Mouse (Mus musculus) neural tube, embryonic 12.5 days (tissue): ENCODE data around the gene Zfp462. TPM values are rescaled to one million over a fixed set of nuclear protein-coding genes. Genes with fewer than 3 reads are reported as not detected.

ENCODE experiments used
- ATAC-seq: fragments of 200-750 bp; cut with Nextera tagmentation; 2 replicates; pipeline ENCODE4 v1.8.0; 2017; ENCODE audit warnings: low read depth, mild to moderate bottlenecking, moderate TSS enrichment, moderate library complexity; ENCODE audit not compliant: low FRiP score
- H3K27ac ChIP-seq: fragments of 300-500 bp; sonication (generic); 2 replicates; pipeline ENCODE4 v1.5.1; 2016
- H3K27me3 ChIP-seq: fragments of 300-500 bp; sonication (generic); replicated peaks from 2 replicates; pipeline ENCODE4 v1.6.1; 2016; ENCODE audit warnings: mild to moderate bottlenecking
- H3K36me3 ChIP-seq: fragments of 300-500 bp; sonication (generic); 2 replicates; pipeline ENCODE4 v1.6.1; 2016; ENCODE audit warnings: mild to moderate bottlenecking
- H3K4me1 ChIP-seq: fragments of 300-500 bp; sonication (generic); 2 replicates; pipeline ENCODE4 v1.6.1; 2016
- H3K4me2 ChIP-seq: fragments of 300-500 bp; sonication (generic); replicated peaks from 2 replicates; pipeline ENCODE4 v1.6.1; 2016; ENCODE audit warnings: mild to moderate bottlenecking
- H3K4me3 ChIP-seq: fragments of 300-500 bp; sonication (generic); 2 replicates; pipeline ENCODE4 v1.5.1; 2016
- H3K9ac ChIP-seq: fragments of 300-500 bp; sonication (generic); 2 replicates; pipeline ENCODE4 v1.6.1; 2016; ENCODE audit warnings: mild to moderate bottlenecking
- H3K9me3 ChIP-seq: fragments of 300-500 bp; sonication (generic); 2 replicates; pipeline ENCODE4 v1.6.1; 2016; ENCODE audit warnings: mild to moderate bottlenecking
- WGBS: fragments of 180-500 bp; shearing (Covaris S2); methylation state at CpG from one replicate; pipeline ENCODE4 v1.1.7; 2016; 5-methylcytosine and 5-hydroxymethylcytosine counted together
- polyA plus RNA-seq: library from polyadenylated mRNA; unstranded; fragments of >200 nt; fragmentation: Nextera tagmentation; extraction: Ambion mirVana; gene quantifications from 2 replicates; pipeline ENCODE4 v1.2.1, GENCODE M21; 2016

Gene Zfp462
- polyA plus RNA-seq, 1 experiment from 2014 or later: 14.9 TPM

DNA sequence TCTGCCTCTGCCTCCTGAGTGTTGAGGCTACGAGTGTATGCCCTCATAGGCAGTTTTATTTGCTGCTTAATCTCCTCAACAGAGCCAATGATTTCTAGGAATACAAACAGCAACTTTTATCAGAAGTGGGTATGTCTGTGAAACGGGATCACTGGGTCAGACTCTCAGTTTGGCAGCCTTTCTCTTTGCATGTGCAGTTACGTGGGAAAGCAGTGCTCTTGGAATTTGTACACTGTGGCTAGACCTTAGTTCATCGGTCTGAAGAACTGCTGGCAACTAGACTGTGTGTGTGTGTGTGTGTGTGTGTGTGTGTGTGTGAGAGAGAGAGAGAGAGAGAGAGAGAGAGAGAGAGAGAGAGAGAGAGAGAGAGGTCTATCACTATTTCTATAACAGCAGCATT is 15.9 kb downstream of the Zfp462 start:
- peaks cover 21% of the 10 kb centered on the region for H3K36me3 ChIP-seq

DNA sequence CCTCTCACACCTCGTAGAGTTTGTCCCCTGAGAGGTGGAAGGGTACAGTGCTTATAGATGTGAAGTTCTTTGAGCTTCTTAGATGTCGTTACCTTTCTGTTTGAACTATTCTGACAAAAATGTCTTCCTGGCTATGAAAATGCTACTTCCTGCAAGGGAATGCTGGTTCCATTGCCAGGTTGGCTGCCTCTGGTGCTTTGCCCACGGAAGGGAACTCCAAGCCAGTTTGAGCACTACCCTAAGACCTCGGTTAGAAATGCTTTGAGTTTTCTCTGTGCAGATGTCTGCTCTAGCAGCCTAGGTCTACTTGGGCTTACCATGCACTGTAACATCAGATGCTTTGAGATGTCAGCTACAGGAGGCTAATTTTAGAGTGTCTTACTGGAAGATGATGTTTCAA is 17.3 kb downstream of the Zfp462 start:
- Histone ChIP-seq H3K9me3 (no peaks in the 10 kb centered on the region), H3K4me3 (no peak overlapping the region), H3K9ac (no peak overlapping the region), H3K27me3 (no peaks in the 10 kb centered on the region), H3K4me1 (peaks cover 32% of the 10 kb centered on the region), H3K4me2 (no peak overlapping the region), H3K36me3 (peaks cover 21% of the 10 kb centered on the region; the same call in 1 of the 2 replicates), H3K27ac (no peak overlapping the region)
- WGBS: 90% methylated on average over 4 of the region's 4 CpGs
- no peak for ATAC-seq

More for the DNA sequence above, 15.9 kb downstream of the Zfp462 start:
- Histone ChIP-seq H3K4me3 (no peak overlapping the region), H3K4me2 (no peak overlapping the region), H3K4me1 (peaks cover 23% of the 10 kb centered on the region), H3K9ac (no peak overlapping the region), H3K9me3 (no peaks in the 10 kb centered on the region), H3K27ac (no peak overlapping the region), H3K27me3 (no peaks in the 10 kb centered on the region)
- no peak for ATAC-seq
- 94% methylated on average over 4 of the region's 4 CpGs for WGBS

DNA sequence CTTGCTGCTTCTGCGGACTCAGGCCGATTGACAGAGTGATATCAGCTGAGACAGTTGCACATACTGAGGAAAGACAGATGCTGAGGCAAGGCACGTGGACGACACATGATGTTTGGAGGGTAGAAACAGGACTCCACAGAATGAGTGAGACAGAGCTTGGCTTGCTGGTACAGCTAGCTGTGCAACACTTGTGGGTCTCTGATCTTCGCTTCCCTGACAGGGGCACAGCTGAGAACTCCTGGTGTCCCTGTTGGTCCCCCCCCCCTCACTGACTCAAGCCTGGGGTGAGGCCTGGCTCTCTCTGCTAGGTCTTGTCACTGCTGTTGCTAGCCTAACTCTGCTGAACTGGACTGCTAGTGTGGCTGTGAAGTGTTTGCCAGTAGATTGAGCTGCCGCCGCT is 18.7 kb downstream of the Zfp462 start:
- no peaks in the 10 kb centered on the region for H3K9me3 ChIP-seq
- no peak overlapping the region for H3K4me2 ChIP-seq
- H3K9ac ChIP-seq: no peak overlapping the region
- peaks cover 35% of the 10 kb centered on the region for H3K4me1 ChIP-seq
- ATAC-seq: no peak
- H3K4me3 ChIP-seq: no peak overlapping the region
- H3K36me3 ChIP-seq: peaks cover 23% of the 10 kb centered on the region; the same call in 1 of the 2 replicates
- no peak overlapping the region for H3K27ac ChIP-seq
- 85% methylated on average over 7 of the region's 7 CpGs for WGBS
- H3K27me3 ChIP-seq: no peaks in the 10 kb centered on the region

DNA sequence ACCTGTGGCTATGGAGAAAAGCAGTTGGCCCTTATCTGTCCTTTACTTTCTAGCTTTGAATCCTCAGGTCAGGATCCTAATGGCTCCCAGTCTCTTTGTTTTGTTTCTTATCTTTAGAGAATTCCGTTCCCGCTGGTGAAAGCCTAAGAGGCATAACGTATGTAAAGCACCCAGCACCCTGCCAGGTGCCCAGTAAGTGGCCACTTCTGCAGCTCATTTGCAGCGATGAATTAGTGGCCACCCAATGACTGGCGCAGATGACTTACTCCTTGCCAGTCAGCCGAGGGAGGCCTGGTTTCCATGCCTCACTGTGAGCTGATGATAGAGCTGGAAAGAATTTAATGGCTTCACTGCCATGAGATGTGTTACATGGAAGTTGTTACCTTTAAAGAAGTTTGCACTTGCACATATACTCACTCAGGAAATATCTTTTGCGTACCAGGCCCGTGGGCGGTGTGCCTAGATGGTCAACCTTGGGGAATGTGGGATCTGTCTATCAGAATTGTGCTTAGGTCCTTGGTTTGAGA is 20.4 kb downstream of the Zfp462 start:
- H3K4me1 ChIP-seq: peaks cover 38% of the 10 kb centered on the region
- no peak overlapping the region for H3K4me2 ChIP-seq
- no peak for ATAC-seq
- no peaks in the 10 kb centered on the region for H3K27me3 ChIP-seq
- 75% methylated on average over 9 of the region's 9 CpGs for WGBS
- H3K9me3 ChIP-seq: no peaks in the 10 kb centered on the region
- H3K4me3 ChIP-seq: no peak overlapping the region
- H3K36me3 ChIP-seq: peaks cover 17% of the 10 kb centered on the region; the same call in 1 of the 2 replicates
- no peak overlapping the region for H3K9ac ChIP-seq
- H3K27ac ChIP-seq: 0 out of 2 replicates have a peak overlapping the region, but pooled peaks have one; percentile 8

DNA sequence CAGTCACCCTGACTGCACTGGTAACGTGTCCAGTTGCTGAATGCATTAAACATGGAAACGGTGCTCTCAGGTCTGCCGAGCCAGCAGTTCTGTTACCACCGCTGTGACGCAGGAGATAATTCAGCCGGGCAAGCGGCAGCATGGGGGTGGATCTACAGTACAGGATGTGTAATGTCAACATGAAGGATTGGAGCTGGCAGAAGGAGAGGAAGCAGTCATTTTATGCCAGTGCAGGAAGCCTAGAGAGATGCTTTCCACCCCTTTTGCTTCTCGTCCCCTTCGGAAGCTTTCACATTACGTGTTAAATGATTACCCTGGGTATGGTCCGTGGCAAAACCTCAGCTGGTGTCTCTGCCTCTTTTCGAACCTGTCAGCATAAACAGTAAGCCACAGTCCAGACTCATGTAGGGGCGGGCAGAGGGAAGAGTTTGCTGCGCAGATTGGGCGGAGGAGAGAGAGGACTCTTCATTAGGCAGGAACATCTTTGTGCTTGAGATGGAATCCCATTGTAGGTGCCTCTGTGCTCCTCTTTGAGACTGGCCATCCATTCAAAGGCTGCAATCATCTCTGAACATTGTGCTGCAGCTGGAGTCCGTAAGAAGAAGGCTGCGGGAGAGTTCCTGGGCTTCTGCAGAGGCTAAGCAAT is 21.4 kb downstream of the Zfp462 start:
- Histone ChIP-seq H3K27me3 (no peaks in the 10 kb centered on the region), H3K9me3 (no peaks in the 10 kb centered on the region), H3K4me3 (no peak overlapping the region), H3K27ac (0 out of 2 replicates have a peak overlapping the region, but pooled peaks have one; percentile 15), H3K4me1 (peaks cover 39% of the 10 kb centered on the region), H3K9ac (no peak overlapping the region), H3K36me3 (peaks cover 15% of the 10 kb centered on the region; the same call in 1 of the 2 replicates), H3K4me2 (peak overlapping the region; percentile 35)
- 62% methylated on average over 17 of the region's 17 CpGs for WGBS
- ATAC-seq: peak; percentile 49

DNA sequence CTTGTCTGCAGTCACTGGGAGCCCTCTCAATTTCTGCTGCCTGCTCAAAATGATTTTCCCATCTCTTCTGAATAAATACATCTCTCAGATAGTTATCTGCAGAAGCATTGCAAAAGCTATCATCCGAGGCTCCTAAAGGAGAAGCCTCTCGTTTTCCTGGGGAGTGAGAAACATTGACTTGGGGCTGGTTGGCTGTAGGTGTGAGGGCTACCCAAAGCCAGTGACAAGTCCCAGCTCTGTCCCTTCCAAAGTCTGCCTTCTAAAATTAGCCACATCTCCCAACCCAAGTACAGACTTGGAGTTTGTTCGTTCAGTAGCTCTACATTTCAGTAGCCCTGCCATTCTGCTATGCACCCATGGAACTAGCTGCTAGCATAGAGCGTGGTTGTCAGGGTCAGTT is 22.3 kb downstream of the Zfp462 start:
- WGBS: 87% methylated on average over 4 of the region's 4 CpGs
- Histone ChIP-seq H3K27me3 (no peaks in the 10 kb centered on the region), H3K9ac (no peak overlapping the region), H3K9me3 (no peaks in the 10 kb centered on the region), H3K4me1 (peaks cover 39% of the 10 kb centered on the region), H3K36me3 (peaks cover 17% of the 10 kb centered on the region), H3K4me2 (no peak overlapping the region), H3K27ac (no peak overlapping the region), H3K4me3 (no peak overlapping the region)
- no peak for ATAC-seq

DNA sequence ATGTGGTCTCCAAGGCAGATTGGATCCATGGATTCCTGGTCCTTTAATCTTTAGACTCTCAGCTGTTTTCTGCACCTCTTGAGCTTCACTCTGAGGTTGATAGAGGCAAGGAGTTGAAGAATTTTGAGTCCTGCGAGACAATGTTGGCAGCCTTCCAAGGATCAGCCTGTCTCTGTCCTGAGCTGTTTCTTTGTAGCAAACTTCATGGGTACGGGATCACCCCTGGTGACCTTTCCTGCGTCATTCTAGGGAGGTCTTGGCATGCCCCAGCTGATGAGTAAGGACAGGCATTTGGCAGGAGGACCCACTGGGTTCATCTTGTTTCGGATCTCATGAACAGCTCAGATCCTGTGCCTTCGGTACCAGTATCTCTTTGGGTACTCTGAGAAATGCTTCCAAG is 22.9 kb downstream of the Zfp462 start:
- Histone ChIP-seq H3K9ac (no peak overlapping the region), H3K27me3 (no peaks in the 10 kb centered on the region), H3K36me3 (peaks cover 19% of the 10 kb centered on the region), H3K4me1 (peaks cover 39% of the 10 kb centered on the region), H3K4me3 (no peak overlapping the region), H3K9me3 (no peaks in the 10 kb centered on the region), H3K27ac (no peak overlapping the region), H3K4me2 (no peak overlapping the region)
- WGBS: 85% methylated on average over 5 of the region's 5 CpGs
- ATAC-seq: no peak

DNA sequence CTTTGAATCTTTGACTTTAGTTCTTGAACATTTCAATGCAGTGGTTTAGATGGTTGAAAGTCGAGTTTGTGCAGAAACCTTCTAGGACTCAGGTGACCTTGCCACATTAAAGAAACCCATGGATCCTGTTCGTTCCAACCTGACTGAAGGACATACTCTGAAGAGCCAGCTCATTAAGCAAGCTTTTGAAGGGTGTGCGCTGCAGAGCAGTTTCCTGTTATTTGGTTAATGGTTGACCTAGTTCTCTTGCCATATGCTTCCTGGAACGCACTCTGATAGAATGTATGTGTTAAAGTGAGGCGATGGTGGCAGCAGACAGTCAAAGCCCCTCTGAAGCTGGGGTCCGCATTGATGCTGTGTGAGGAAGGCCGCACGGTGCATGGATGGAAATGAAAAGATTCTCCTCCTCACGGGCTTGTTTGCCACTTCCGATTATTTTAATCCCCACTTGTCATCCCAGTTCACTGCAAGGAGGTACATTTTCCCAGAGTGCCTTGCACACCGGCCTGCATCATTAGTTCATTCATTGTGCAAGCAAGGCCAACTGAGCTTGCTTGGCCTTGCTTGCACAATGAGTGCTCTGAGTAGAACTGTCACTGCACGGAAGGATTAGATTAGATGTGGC is 24.9 kb downstream of the Zfp462 start:
- Histone ChIP-seq H3K4me2 (no peak overlapping the region), H3K9ac (no peak overlapping the region), H3K36me3 (peaks cover 19% of the 10 kb centered on the region), H3K27ac (no peak overlapping the region), H3K27me3 (no peaks in the 10 kb centered on the region), H3K4me3 (no peak overlapping the region), H3K4me1 (peaks cover 30% of the 10 kb centered on the region), H3K9me3 (no peaks in the 10 kb centered on the region)
- no peak for ATAC-seq
- WGBS: 89% methylated on average over 12 of the region's 12 CpGs

DNA sequence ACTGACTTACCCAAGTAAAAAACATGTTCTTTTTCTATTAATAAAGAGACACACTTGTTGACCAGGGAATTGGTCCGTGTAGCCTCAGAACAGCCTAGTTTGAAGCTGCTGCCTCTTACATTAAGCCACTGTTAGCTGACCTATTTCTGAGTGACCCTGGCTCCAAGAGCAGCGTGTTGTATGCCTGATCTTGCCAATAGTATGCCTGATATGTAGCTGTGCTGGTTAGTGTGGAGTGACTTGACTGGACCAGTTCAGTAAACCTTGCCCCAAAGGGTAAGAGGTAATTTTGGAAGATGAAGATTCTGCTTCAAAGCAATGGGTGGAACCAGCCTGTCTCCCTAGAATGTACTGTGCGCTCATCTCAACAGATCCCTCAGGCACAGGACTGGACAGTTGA is 26.5 kb downstream of the Zfp462 start:
- Histone ChIP-seq H3K36me3 (peaks cover 16% of the 10 kb centered on the region), H3K27ac (no peak overlapping the region), H3K4me1 (peaks cover 15% of the 10 kb centered on the region), H3K4me2 (no peak overlapping the region), H3K9ac (no peak overlapping the region), H3K9me3 (no peaks in the 10 kb centered on the region), H3K27me3 (no peaks in the 10 kb centered on the region), H3K4me3 (no peak overlapping the region)
- no peak for ATAC-seq
- WGBS: 92% methylated on average over 3 of the region's 3 CpGs

DNA sequence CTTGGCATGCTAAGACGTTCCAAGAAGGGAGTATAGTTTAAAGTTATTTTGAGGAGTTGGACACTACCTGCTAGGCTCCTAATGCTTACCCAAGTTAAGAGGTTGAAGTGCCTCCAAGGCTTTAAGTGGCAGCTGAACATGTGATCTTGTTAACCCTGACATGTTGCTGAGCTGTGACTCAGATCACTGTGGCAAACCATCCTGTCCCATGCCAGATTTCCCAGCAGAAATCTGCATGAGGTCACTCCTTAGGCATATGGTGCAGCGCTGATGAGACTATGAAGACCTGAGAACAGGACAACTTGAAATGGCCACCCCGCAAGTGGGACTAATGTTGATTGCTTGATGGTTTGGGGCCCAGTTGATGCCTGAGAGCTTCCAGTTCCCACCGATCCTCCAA is 27.2 kb downstream of the Zfp462 start:
- Histone ChIP-seq H3K4me2 (no peak overlapping the region), H3K27ac (no peak overlapping the region), H3K4me3 (no peak overlapping the region), H3K36me3 (peaks cover 14% of the 10 kb centered on the region), H3K4me1 (peaks cover 9% of the 10 kb centered on the region), H3K9me3 (no peaks in the 10 kb centered on the region), H3K9ac (no peak overlapping the region), H3K27me3 (no peaks in the 10 kb centered on the region)
- ATAC-seq: no peak
- WGBS: 94% methylated on average over 4 of the region's 4 CpGs

DNA sequence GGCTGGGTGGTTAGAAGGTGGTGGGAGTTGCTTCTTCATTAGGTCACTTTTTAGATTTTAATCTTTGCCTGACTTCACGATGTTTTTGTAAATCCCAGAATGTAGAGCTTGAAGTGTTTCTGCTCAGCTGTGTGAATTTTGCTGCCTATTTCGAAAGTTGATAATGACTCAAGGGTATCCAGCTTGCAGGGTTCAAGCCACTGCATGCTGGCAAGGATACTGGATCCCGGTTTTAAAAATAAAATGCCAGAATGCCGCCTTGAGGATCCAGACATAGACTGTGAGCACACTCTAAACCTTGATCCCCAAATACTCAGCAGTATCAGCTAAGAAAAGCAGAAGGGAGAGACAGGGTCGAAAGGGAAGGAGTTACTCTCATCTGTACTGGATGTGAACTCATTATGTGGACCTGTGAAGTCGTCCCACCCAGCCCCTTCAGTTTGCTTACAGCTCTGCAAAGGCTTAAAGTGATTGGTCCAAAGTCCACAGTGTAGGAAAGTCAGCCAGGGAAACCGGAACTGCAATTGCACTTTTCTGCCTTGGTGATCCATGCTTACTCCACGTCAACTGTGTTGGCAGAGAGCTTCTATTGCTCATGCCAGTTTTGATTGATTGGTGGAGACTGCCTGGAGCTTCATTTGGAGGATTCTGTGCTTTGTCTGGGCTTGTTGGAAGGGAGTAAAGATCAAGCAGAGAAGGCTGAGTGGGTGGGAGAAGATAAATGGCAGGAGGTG is 28.1 kb downstream of the Zfp462 start:
- Histone ChIP-seq H3K9ac (no peak overlapping the region), H3K4me2 (no peak overlapping the region), H3K27me3 (no peaks in the 10 kb centered on the region), H3K4me3 (no peak overlapping the region), H3K27ac (no peak overlapping the region), H3K36me3 (peaks cover 10% of the 10 kb centered on the region), H3K9me3 (no peaks in the 10 kb centered on the region), H3K4me1 (peaks cover 15% of the 10 kb centered on the region)
- 74% methylated on average over 8 of the region's 8 CpGs for WGBS
- ATAC-seq: no peak

DNA sequence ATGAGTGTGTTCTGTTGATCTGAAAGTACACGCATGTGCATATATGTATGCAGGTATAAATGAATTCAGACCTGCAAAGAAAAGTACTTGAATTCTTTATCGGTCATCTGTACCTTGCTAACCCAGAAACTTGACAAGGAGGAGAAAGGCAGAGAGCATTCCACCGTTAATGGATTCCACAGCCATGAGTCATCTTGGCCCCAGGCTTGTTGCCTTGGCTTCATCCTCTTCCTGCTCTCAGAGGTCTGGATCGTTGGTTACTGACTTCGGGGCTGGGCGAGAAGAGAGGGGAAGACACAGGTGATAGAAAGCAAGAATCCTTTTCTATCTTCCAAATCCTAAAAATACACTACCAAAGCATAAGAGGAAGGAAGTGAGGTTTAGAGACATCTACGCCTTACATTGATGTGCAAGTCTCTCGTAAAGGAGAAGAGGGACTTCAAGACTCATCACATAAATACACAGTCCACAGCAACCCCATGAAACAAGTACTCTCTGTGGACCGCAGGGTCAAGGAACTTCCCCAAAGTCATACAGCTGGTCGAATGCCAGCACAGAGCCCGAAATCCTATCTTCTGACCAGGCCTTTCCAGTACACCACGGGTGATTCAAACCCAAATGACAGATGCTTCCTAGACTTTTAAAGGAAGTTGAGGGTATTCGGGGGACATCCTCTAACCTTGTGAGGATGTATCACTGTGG is 35.1 kb downstream of the Zfp462 start:
- no peak overlapping the region for H3K9ac ChIP-seq
- 88% methylated on average over 13 of the region's 13 CpGs for WGBS
- no peaks in the 10 kb centered on the region for H3K27me3 ChIP-seq
- H3K4me1 ChIP-seq: peaks cover 10% of the 10 kb centered on the region
- peaks cover 17% of the 10 kb centered on the region for H3K36me3 ChIP-seq
- H3K27ac ChIP-seq: no peak overlapping the region
- H3K4me2 ChIP-seq: no peak overlapping the region
- ATAC-seq: no peak
- no peaks in the 10 kb centered on the region for H3K9me3 ChIP-seq
- no peak overlapping the region for H3K4me3 ChIP-seq
